Mouse (Mus musculus): ENCODE measurements around the gene Tenm4. TPM values are rescaled to one million over a fixed set of nuclear protein-coding genes. Genes with fewer than 3 reads are reported as not detected.

Tenm4 gene
- polyA plus RNA-seq, 2 experiments, result 0.11 to 0.28 TPM

DNA sequence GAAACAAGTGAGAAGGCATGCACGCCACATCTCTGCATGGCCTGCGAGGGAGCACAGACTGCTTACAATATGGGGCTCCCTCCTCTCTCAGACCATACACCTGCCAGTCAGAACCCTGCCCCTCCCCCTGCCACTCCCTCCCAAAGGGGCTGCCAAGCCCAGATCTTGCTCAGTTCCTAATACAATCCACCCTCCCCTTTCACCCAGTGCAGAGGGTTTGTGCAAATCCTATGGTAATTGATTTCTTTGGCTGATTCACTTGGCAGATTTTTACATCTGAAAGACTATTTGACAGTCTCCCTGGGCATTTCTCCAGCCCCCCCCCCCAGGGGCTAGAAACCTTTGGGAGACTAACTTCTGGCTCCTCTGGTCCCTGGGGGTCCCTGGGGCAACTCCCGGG lies 2.1 kb upstream of the Tenm4 start:
- H3K9me3 ChIP-seq (ENCODE audit: control insufficient read depth, low read length), result no peaks in the 10 kb centered on the region
- H3K27me3 ChIP-seq (ENCODE audit: control insufficient read depth, insufficient read depth, low read length), result no peaks in the 10 kb centered on the region
- no peak for TF ChIP-seq EP300 (IDR thresholded peaks at IDR 0.05; ENCODE audit: low read depth)
- no peak for TF ChIP-seq CTCF (IDR thresholded peaks at IDR 0.05; ENCODE audit: low read depth)
- H3K4me2 ChIP-seq (ENCODE audit: low read depth), result no peak overlapping the region
- H3K9ac ChIP-seq (replicated peaks), result no peak overlapping the region
- no peak overlapping the region for H3K4me3 ChIP-seq (ENCODE audit: insufficient read depth in 1 of 2, low read depth in 2 of 2, low read length in 2 of 2)
- no peaks in the 10 kb centered on the region for H3K4me1 ChIP-seq (replicated peaks; ENCODE audit: control insufficient read depth in 2 of 2, insufficient read depth in 2 of 2, low read length in 1 of 2)
- ATAC-seq (ENCODE audit: insufficient read depth), result no peak
- WGBS (ENCODE audit: insufficient replicate concordance), result 42% methylated on average over 3 of the region's 3 CpGs
- H3K36me3 ChIP-seq (replicated peaks; ENCODE audit: control insufficient read depth, insufficient read depth, low read depth), result no peaks in the 10 kb centered on the region
- no peak overlapping the region for H3K27ac ChIP-seq
- no peak for DNase-seq (ENCODE audit: low read depth in 3 of 3, low spot score in 3 of 3)

DNA sequence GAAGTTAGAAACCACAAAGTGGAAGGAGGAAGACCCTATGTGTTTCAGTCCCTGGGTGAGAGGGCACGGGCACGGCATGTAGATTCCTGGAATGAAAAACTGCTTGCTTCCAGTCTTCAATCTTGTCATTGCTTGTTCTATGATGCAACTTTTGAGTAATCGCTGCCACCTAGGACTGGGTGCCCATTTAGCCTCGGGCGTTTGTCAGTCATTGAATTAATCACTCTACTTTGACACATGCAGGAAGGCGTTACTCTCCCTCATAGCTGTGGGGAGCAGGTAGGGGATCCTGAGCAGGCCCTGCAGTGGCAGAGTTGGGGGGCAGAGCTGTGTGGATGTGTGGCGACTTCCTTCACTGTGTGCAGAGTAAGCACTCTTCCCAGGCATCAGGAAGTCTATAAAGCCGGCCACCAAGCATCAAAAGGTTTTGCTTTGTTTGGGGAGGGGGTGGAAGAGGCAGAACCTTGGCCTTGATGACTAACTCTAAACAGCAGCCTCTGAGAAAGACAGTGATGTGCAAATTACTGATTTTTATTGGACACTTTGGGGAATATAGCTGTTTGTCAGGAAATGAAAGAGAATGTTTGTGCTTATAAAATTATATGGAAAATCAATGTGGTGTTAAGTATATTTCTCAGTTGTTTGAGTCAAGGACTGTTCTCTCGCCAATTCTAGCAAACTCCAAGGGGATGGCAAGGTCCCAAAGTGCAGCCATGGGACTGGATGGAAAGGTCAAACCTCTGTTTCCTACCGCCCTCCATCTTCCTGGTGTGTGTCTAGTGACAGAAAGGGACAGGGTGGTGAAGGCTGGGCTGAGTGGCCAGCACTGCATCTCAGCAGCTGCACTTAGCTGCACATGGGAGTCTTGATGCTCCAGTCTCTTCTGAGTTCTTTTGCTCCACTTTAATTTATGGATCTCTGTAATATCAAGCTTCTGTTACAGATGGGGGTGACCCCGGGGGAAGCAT lies 834 bp downstream of the Tenm4 start:
- WGBS (ENCODE audit: insufficient replicate concordance), result 20% methylated on average over 11 of the region's 11 CpGs
- H3K4me2 ChIP-seq (ENCODE audit: low read depth), result no peak overlapping the region
- TF ChIP-seq CTCF (IDR thresholded peaks at IDR 0.05; ENCODE audit: low read depth), result no peak
- TF ChIP-seq EP300 (IDR thresholded peaks at IDR 0.05; ENCODE audit: low read depth), result no peak
- H3K36me3 ChIP-seq (replicated peaks; ENCODE audit: control insufficient read depth, insufficient read depth, low read depth), result no peaks in the 10 kb centered on the region
- H3K9ac ChIP-seq (replicated peaks), result no peak overlapping the region
- ATAC-seq (ENCODE audit: insufficient read depth) (no peak), DNase-seq (ENCODE audit: low read depth in 3 of 3, low spot score in 3 of 3) (no peak)
- no peaks in the 10 kb centered on the region for H3K27me3 ChIP-seq (ENCODE audit: control insufficient read depth, insufficient read depth, low read length)
- H3K27ac ChIP-seq, result no peak overlapping the region
- no peaks in the 10 kb centered on the region for H3K4me1 ChIP-seq (replicated peaks; ENCODE audit: control insufficient read depth in 2 of 2, insufficient read depth in 2 of 2, low read length in 1 of 2)
- no peaks in the 10 kb centered on the region for H3K9me3 ChIP-seq (ENCODE audit: control insufficient read depth, low read length)
- H3K4me3 ChIP-seq (ENCODE audit: insufficient read depth in 1 of 2, low read depth in 2 of 2, low read length in 2 of 2), result no peak overlapping the region

GRCm38 (mm10) chr7:96176781-96177180 lies 5.7 kb downstream of the Tenm4 start:
- ATAC-seq (ENCODE audit: insufficient read depth), result no peak
- Histone ChIP-seq H3K4me3 (ENCODE audit: insufficient read depth in 1 of 2, low read depth in 2 of 2, low read length in 2 of 2) (no peak overlapping the region), H3K4me2 (ENCODE audit: low read depth) (no peak overlapping the region), H3K9me3 (ENCODE audit: control insufficient read depth, low read length) (no peaks in the 10 kb centered on the region), H3K4me1 (replicated peaks; ENCODE audit: control insufficient read depth in 2 of 2, insufficient read depth in 2 of 2, low read length in 1 of 2) (no peaks in the 10 kb centered on the region), H3K36me3 (replicated peaks; ENCODE audit: control insufficient read depth, insufficient read depth, low read depth) (no peaks in the 10 kb centered on the region), H3K27me3 (ENCODE audit: control insufficient read depth, insufficient read depth, low read length) (no peaks in the 10 kb centered on the region), H3K27ac (no peak overlapping the region), H3K9ac (replicated peaks) (no peak overlapping the region)
- no peak for TF ChIP-seq CTCF (IDR thresholded peaks at IDR 0.05; ENCODE audit: low read depth)
- no peak for TF ChIP-seq EP300 (IDR thresholded peaks at IDR 0.05; ENCODE audit: low read depth)
- no peak for DNase-seq (ENCODE audit: low read depth in 3 of 3, low spot score in 3 of 3)
- WGBS (ENCODE audit: insufficient replicate concordance), result 62% methylated on average over 8 of the region's 8 CpGs

DNA sequence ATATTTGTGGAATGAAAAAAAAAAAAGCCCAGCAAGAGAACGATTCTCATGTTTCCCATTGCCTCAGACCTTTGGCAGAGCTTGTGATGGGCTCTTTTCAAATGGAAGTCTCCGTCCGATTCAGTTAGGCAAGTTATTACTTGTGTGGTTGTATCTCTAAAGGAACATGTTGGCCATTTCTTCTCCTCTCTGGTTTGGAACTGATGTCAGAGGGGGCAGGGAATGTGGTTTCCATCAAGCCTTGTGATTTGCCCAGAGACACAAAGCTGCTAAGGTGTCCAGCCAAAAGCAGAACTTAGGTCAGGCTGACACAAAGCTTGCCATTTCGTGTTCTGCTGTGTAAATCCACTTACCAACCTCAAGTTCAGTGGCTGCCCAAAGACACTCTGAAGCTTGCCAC lies 10.7 kb downstream of the Tenm4 start:
- no peak overlapping the region for H3K27ac ChIP-seq

DNA sequence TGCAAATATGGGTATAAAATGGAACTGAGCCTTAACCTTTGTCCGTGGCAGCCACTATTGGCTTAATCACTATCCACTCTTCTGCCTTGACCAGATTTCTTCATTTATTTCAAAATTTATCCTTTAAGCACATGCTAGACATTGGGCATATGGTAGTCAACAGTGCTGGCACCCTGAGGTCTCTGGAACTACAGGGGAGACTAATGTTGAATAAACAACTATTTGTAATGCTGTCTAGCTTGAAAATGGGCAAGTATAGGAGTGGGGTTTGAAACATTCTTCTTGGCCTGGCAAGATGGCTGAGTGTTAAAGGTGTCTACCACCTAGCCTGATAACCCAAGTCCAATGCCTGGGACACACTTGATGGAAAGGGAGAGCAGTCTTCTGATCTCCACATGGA lies 12.1 kb downstream of the Tenm4 start:
- no peak overlapping the region for H3K4me2 ChIP-seq (ENCODE audit: low read depth)
- H3K9ac ChIP-seq (replicated peaks), result no peak overlapping the region
- H3K9me3 ChIP-seq (ENCODE audit: control insufficient read depth, low read length), result no peaks in the 10 kb centered on the region
- H3K27me3 ChIP-seq (ENCODE audit: control insufficient read depth, insufficient read depth, low read length), result no peaks in the 10 kb centered on the region
- no peaks in the 10 kb centered on the region for H3K36me3 ChIP-seq (replicated peaks; ENCODE audit: control insufficient read depth, insufficient read depth, low read depth)
- DNase-seq (ENCODE audit: low read depth in 3 of 3, low spot score in 3 of 3), result no peak
- no peaks in the 10 kb centered on the region for H3K4me1 ChIP-seq (replicated peaks; ENCODE audit: control insufficient read depth in 2 of 2, insufficient read depth in 2 of 2, low read length in 1 of 2)
- ATAC-seq (ENCODE audit: insufficient read depth), result no peak
- 88% methylated on average over 1 of the region's 1 CpGs for WGBS (ENCODE audit: insufficient replicate concordance)
- H3K27ac ChIP-seq, result no peak overlapping the region
- no peak for TF ChIP-seq CTCF (IDR thresholded peaks at IDR 0.05; ENCODE audit: low read depth)
- no peak for TF ChIP-seq EP300 (IDR thresholded peaks at IDR 0.05; ENCODE audit: low read depth)
- H3K4me3 ChIP-seq (ENCODE audit: insufficient read depth in 1 of 2, low read depth in 2 of 2, low read length in 2 of 2), result no peak overlapping the region

More for the DNA sequence above, 10.7 kb downstream of the Tenm4 start:
- TF ChIP-seq CTCF (IDR thresholded peaks at IDR 0.05; ENCODE audit: low read depth), result no peak
- TF ChIP-seq EP300 (IDR thresholded peaks at IDR 0.05; ENCODE audit: low read depth), result no peak
- no peak overlapping the region for H3K4me2 ChIP-seq (ENCODE audit: low read depth)
- H3K9me3 ChIP-seq (ENCODE audit: control insufficient read depth, low read length), result no peaks in the 10 kb centered on the region
- DNase-seq (ENCODE audit: low read depth in 3 of 3, low spot score in 3 of 3) (no peak), ATAC-seq (ENCODE audit: insufficient read depth) (no peak)
- WGBS (ENCODE audit: insufficient replicate concordance), result 50% methylated on average over 4 of the region's 4 CpGs
- H3K36me3 ChIP-seq (replicated peaks; ENCODE audit: control insufficient read depth, insufficient read depth, low read depth), result no peaks in the 10 kb centered on the region
- no peak overlapping the region for H3K4me3 ChIP-seq (ENCODE audit: insufficient read depth in 1 of 2, low read depth in 2 of 2, low read length in 2 of 2)
- no peaks in the 10 kb centered on the region for H3K27me3 ChIP-seq (ENCODE audit: control insufficient read depth, insufficient read depth, low read length)
- H3K9ac ChIP-seq (replicated peaks), result no peak overlapping the region
- H3K4me1 ChIP-seq (replicated peaks; ENCODE audit: control insufficient read depth in 2 of 2, insufficient read depth in 2 of 2, low read length in 1 of 2), result no peaks in the 10 kb centered on the region

Measured in liver, embryonic 14.5 days (tissue).